Mouse (Mus musculus) midbrain, embryonic 11.5 days (tissue): ENCODE measurements at regions not wholly inside any gene's neighbourhood (a gene's known extent, or its start where the extent isn't known, plus 50 kb on each side); places are given as distances from the start of the nearest gene placed in this dataset.

Experiments used
- ATAC-seq: fragments of 200-750 bp; cut with Nextera tagmentation; 2 replicates; pipeline ENCODE4 v1.8.0; 2017; ENCODE audit warnings: moderate TSS enrichment, moderate library complexity; ENCODE audit not compliant: low FRiP score
- DNase-seq: peaks from one replicate; pipeline ENCODE4 v3.0.0; 2015; ENCODE audit warnings: low spot score; ENCODE audit errors: missing footprints
- H3K27ac ChIP-seq: fragments of 300-500 bp; sonication (generic); 2 replicates; pipeline ENCODE4 v1.5.1; 2014; ENCODE audit warnings: low read depth, low read length
- H3K27me3 ChIP-seq: fragments of 300-500 bp; sonication (generic); 2 replicates; pipeline ENCODE4 v1.6.1; 2014; ENCODE audit warnings: mild to moderate bottlenecking, low read length, moderate library complexity, mixed read lengths; ENCODE audit not compliant: control insufficient read depth, insufficient read depth
- H3K36me3 ChIP-seq: fragments of 300-500 bp; sonication (generic); 2 replicates; pipeline ENCODE4 v1.6.1; 2014; ENCODE audit warnings: mild to moderate bottlenecking, low read length, moderate library complexity, mixed read lengths; ENCODE audit not compliant: control insufficient read depth, insufficient read depth
- H3K4me1 ChIP-seq: fragments of 300-500 bp; sonication (generic); 2 replicates; pipeline ENCODE4 v1.6.1; 2014; ENCODE audit warnings: low read length; ENCODE audit not compliant: control insufficient read depth, insufficient read depth
- H3K4me2 ChIP-seq: fragments of 300-500 bp; sonication (generic); 2 replicates; pipeline ENCODE4 v1.6.1; 2014; ENCODE audit warnings: mild to moderate bottlenecking, moderate library complexity
- H3K4me3 ChIP-seq: fragments of 300-500 bp; sonication (generic); 2 replicates; pipeline ENCODE4 v1.5.1; 2014; ENCODE audit warnings: low read depth, low read length
- H3K9ac ChIP-seq: fragments of 300-500 bp; sonication (generic); 2 replicates; pipeline ENCODE4 v1.6.1; 2014; ENCODE audit warnings: low read length
- H3K9me3 ChIP-seq: fragments of 300-500 bp; sonication (generic); 2 replicates; pipeline ENCODE4 v1.6.1; 2016; ENCODE audit warnings: low read length; ENCODE audit not compliant: control insufficient read depth
- WGBS: fragments of 180-500 bp; shearing (Covaris S2); extraction: QIAGEN DNeasy Blood & Tissue Kit; methylation state at CpG from one replicate; pipeline ENCODE4 v1.1.7; 2014; 5-methylcytosine and 5-hydroxymethylcytosine counted together

DNA sequence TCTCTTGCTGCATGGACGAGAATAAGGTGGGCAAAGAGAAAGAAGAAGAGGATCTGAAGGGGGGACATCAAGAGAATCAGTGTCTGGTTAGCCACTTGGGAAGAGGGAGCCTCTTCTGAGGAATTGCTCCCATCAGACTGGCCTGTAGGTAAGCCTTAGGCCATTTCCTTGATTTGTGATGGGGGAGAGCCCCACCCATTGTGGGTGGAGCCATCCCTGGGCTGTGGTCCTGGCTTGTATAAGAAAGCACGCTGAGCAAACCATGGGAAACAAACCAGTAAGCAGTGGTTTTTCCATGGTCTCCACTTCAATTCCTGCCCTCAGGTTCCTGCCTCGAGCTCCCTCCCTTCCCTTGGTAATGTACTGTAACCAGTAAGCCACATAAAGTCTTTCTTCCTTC lies 57.7 kb upstream of the Sez6l start:
- no peaks in the 10 kb centered on the region for H3K27me3 ChIP-seq
- no peak overlapping the region for H3K4me3 ChIP-seq
- no peak overlapping the region for H3K4me2 ChIP-seq
- H3K9me3 ChIP-seq: no peaks in the 10 kb centered on the region; the same call in 1 of the 2 replicates
- DNase-seq (no peak), ATAC-seq (no peak)
- peaks cover 3% of the 10 kb centered on the region for H3K4me1 ChIP-seq
- H3K27ac ChIP-seq: no peak overlapping the region
- H3K36me3 ChIP-seq: no peaks in the 10 kb centered on the region
- no peak overlapping the region for H3K9ac ChIP-seq
- 77% methylated on average over 3 of the region's 3 CpGs for WGBS

DNA sequence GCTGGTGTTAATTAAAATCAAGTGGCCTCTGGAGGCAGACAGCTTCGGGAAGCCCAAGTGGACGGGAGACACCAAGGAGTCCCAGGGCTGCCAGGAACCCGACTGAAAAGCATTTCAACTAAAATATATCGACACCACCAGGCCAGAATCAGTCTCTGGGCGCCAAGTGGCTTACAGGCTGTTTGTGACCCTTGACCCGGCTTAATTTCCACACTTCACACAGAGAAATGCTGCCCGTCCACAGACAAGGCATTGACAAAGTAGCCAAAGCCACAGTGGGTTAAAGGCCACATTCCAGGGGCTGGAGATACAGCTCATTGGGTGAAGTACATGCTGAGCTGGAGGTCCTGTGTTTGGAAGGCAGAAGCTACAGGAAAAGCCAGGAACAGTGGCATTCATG lies 54.8 kb upstream of the Sez6l start:
- no peak overlapping the region for H3K27ac ChIP-seq
- DNase-seq: peak; percentile 86

DNA sequence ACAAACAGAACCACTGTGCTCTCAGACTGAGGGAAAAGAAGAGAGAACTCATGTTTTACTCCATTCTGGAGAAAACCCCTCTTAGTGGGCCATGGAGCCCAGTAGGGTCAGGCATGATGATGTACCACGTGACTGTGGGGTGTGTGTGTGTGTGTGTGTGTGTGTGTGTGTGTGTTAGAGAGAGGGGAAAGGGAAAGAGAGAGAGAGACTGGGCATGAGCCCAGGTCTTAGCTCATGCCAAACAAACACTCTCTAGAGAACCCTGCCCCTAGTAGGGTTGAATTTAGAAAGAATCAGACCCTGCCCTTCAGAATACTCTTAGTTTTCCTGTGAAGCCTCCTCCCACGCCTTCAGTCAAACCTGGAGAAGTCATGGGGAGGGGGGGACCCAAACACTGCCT lies 52.7 kb upstream of the Sez6l start:
- Histone ChIP-seq H3K4me2 (no peak overlapping the region), H3K9me3 (no peaks in the 10 kb centered on the region; the same call in 1 of the 2 replicates), H3K4me3 (no peak overlapping the region), H3K27me3 (no peaks in the 10 kb centered on the region), H3K4me1 (peaks cover 17% of the 10 kb centered on the region), H3K27ac (no peak overlapping the region), H3K36me3 (no peaks in the 10 kb centered on the region), H3K9ac (no peak overlapping the region)
- WGBS: 57% methylated on average over 2 of the region's 2 CpGs
- DNase-seq: no peak
- no peak for ATAC-seq

More for the DNA sequence above, 54.8 kb upstream of the Sez6l start:
- peaks cover 11% of the 10 kb centered on the region for H3K4me1 ChIP-seq
- no peaks in the 10 kb centered on the region for H3K27me3 ChIP-seq
- no peaks in the 10 kb centered on the region; the same call in 1 of the 2 replicates for H3K9me3 ChIP-seq
- no peak for ATAC-seq
- no peak overlapping the region for H3K4me3 ChIP-seq
- H3K36me3 ChIP-seq: no peaks in the 10 kb centered on the region
- no peak overlapping the region for H3K4me2 ChIP-seq
- 31% methylated on average over 7 of the region's 7 CpGs for WGBS
- no peak overlapping the region for H3K9ac ChIP-seq

DNA sequence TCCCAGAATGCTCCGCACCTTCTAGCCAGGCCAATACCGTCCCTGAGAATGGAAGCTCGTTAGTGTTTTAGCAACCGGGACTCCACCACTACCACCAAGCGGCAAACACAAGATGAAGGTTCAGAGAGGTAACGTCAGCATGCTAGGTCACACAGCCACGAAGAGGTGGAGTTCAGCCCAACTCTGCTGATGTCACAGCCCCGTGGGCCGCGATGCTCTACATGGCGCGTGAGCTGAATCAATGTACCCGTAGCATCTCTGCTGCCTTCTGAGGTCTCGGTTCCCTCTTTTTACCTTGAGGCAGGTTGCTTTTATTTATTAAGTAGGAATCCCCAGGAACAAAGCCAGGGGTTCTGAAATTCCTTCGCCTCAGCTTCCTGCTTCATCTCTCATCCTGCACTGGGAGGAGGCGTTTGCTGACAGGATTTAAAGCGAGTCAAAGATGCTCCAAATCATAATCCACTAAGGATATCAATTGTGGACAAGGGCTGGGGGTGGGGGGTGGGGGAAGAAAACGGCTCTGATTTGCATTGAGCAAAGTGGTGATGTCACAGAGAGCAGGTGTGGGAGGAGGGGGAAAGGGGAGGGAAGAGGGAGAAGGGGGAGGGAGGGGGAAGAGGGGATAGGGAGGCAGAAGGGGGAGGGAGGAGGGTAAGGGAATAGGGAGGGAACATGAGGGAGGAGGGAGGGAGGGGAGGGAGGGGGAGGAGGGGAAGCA lies 51.2 kb upstream of the Sez6l start:
- Histone ChIP-seq H3K27me3 (no peaks in the 10 kb centered on the region), H3K9ac (no peak overlapping the region), H3K9me3 (no peaks in the 10 kb centered on the region; the same call in 1 of the 2 replicates), H3K27ac (no peak overlapping the region), H3K4me3 (no peak overlapping the region), H3K36me3 (no peaks in the 10 kb centered on the region), H3K4me2 (no peak overlapping the region), H3K4me1 (peaks cover 17% of the 10 kb centered on the region)
- DNase-seq: no peak
- ATAC-seq: no peak
- WGBS: 31% methylated on average over 18 of the region's 18 CpGs

DNA sequence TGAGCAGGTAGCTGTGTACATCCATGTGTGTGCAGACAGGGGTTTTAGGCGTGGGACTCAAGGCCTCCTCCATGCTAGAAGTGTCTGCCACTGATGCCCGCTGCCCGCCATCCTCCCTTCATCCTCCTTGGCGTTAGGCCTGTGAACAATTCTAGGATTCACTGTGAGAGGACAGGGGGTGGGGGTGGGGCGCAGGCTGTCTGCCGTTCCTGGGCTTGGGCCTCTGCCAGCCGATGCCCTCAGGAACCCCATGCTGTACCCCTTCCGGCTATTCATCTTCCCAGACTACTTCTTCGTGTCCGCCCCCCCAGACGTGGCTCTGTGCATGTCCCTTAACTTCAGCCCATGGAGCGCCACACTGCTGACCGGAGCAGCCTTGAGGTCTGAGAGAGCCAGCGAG lies 50.3 kb upstream of the Sez6l start:
- H3K9ac ChIP-seq: no peak overlapping the region
- no peak overlapping the region for H3K4me3 ChIP-seq
- no peak overlapping the region for H3K27ac ChIP-seq
- no peak overlapping the region for H3K4me2 ChIP-seq
- no peak for ATAC-seq
- no peaks in the 10 kb centered on the region for H3K36me3 ChIP-seq
- H3K4me1 ChIP-seq: peaks cover 17% of the 10 kb centered on the region
- H3K27me3 ChIP-seq: no peaks in the 10 kb centered on the region
- H3K9me3 ChIP-seq: no peaks in the 10 kb centered on the region; the same call in 1 of the 2 replicates
- 60% methylated on average over 14 of the region's 14 CpGs for WGBS
- no peak for DNase-seq
